Mouse (Mus musculus) heart, adult 2 months (tissue): ENCODE measurements around the gene Grhpr.

Experiments
- CTCF ChIP-seq: fragments of 200-600 bp; IDR thresholded peaks from 2 replicates; pipeline ENCODE4 v1.8.1; 2022; ENCODE audit warnings: antibody characterized with exemption, mild to moderate bottlenecking, moderate library complexity
- EP300 ChIP-seq: fragments of 200-500 bp; IDR thresholded peaks from 2 replicates; pipeline ENCODE4 v1.6.1; 2011; ENCODE audit warnings: low read depth, low read length, control low read depth; ENCODE audit not compliant: insufficient read depth
- POLR2A ChIP-seq: fragments of 200-500 bp; IDR thresholded peaks from 2 replicates; pipeline ENCODE4 v1.6.1; 2011; ENCODE audit warnings: mild to moderate bottlenecking, low read depth, low read length, control low read depth; ENCODE audit not compliant: insufficient read depth

GRCm38 (mm10) chr4:45012105-45012975 is 31.1 kb downstream of the Grhpr start, which contains the start of gene Zbtb5:
- no peak for TF ChIP-seq CTCF
- TF ChIP-seq EP300 = no peak
- peak; percentile 95 for TF ChIP-seq POLR2A
